Mouse (Mus musculus) regulatory T cell (primary cell): ENCODE measurements around the gene Padi6.

Experiments used
- in situ Hi-C: fragments of 300-600 bp; cut with MboI, MseI; formaldehyde crosslinking; loops from one replicate; pipeline ENCODE4 v1.15.1; 2025; ENCODE audit warnings: high pct_unique_total_duplicates

Padi6 gene

GRCm38 (mm10) chr4:140742543-140742942 lies at the start of gene Padi6:
Gene Padi6, minus strand, starts transcription at chr4:140742643.
- in situ Hi-C loops = no loop called here

- in situ Hi-C loops = no loop called here
Observed at GRCm38 (mm10) chr4:140791071-140791470, 48.6 kb upstream of the Padi6 start.

GRCm38 (mm10) chr4:140789983-140790382 lies 47.5 kb upstream of the Padi6 start:
- in situ Hi-C loops = loop anchor here (5.0 kb wide), 1 partner anchor 117 kb away; the partner anchor contains the start of gene Padi2

GRCm38 (mm10) chr4:140788983-140789382 lies 46.5 kb upstream of the Padi6 start:
- in situ Hi-C loops = loop anchor here (5.0 kb wide), 1 partner anchor 118 kb away; the partner anchor contains the start of gene Padi2

GRCm38 (mm10) chr4:140788264-140788663 lies 45.8 kb upstream of the Padi6 start:
- in situ Hi-C loops = loop anchor here (5.0 kb wide), 1 partner anchor 119 kb away; the partner anchor contains the start of gene Padi2

GRCm38 (mm10) chr4:140787414-140787813 lies 45.0 kb upstream of the Padi6 start:
- in situ Hi-C loops = loop anchor here (5.0 kb wide), 1 partner anchor 120 kb away; the partner anchor contains the start of gene Padi2

- in situ Hi-C loops = loop anchor here (5.0 kb wide), 1 partner anchor 122 kb away; the partner anchor contains the start of gene Padi2
Observed at GRCm38 (mm10) chr4:140785217-140785616, 42.8 kb upstream of the Padi6 start.

GRCm38 (mm10) chr4:140784292-140784945 lies 42.0 kb upstream of the Padi6 start:
- in situ Hi-C loops = no loop called here

GRCm38 (mm10) chr4:140782821-140783220 lies 40.4 kb upstream of the Padi6 start:
- in situ Hi-C loops = no loop called here

- in situ Hi-C loops = no loop called here
Observed at GRCm38 (mm10) chr4:140780507-140780906, 38.1 kb upstream of the Padi6 start.

GRCm38 (mm10) chr4:140779803-140780397 lies 37.5 kb upstream of the Padi6 start:
- in situ Hi-C loops = no loop called here

- in situ Hi-C loops = no loop called here
Observed at GRCm38 (mm10) chr4:140776623-140777022, 34.2 kb upstream of the Padi6 start.

GRCm38 (mm10) chr4:140775876-140776275 lies 33.4 kb upstream of the Padi6 start:
- in situ Hi-C loops = no loop called here

GRCm38 (mm10) chr4:140774893-140775292 lies 32.5 kb upstream of the Padi6 start:
- in situ Hi-C loops = no loop called here

- in situ Hi-C loops = no loop called here
Observed at GRCm38 (mm10) chr4:140774025-140774800, 31.8 kb upstream of the Padi6 start, which contains the start of gene Padi4. Gene Padi4, minus strand, starts transcription at chr4:140774236.

- in situ Hi-C loops = no loop called here
Observed at GRCm38 (mm10) chr4:140771091-140771490, 28.6 kb upstream of the Padi6 start.

- in situ Hi-C loops = no loop called here
Observed at GRCm38 (mm10) chr4:140770433-140770832, 28.0 kb upstream of the Padi6 start.

GRCm38 (mm10) chr4:140768973-140769372 lies 26.5 kb upstream of the Padi6 start:
- in situ Hi-C loops = no loop called here

- in situ Hi-C loops = no loop called here
Observed at GRCm38 (mm10) chr4:140765936-140766335, 23.5 kb upstream of the Padi6 start.

- in situ Hi-C loops = no loop called here
Observed at GRCm38 (mm10) chr4:140763158-140763557, 20.7 kb upstream of the Padi6 start.

- in situ Hi-C loops = no loop called here
Observed at GRCm38 (mm10) chr4:140761601-140762000, 19.2 kb upstream of the Padi6 start.

- in situ Hi-C loops = no loop called here
Observed at GRCm38 (mm10) chr4:140755811-140756210, 13.4 kb upstream of the Padi6 start.
